Mouse (Mus musculus): Measurements from ENCODE around the gene Zfp605. TPM values are rescaled to one million over a fixed set of nuclear protein-coding genes. Genes with fewer than 3 reads are reported as not detected.
"Not testable (repeated sequence)": the region's sequence is repeated elsewhere in the genome, so short reads cannot be mapped to it uniquely, and the experiment has no call there.

Zfp605 gene
- polyA plus RNA-seq (2012; rRNA removed), result 0.49 and 0.74 TPM in 2 replicates

GRCm38 (mm10) chr5:110109991-110110441 lies at the start of gene Zfp605:
TSS of gene Zfp605 (plus strand) at chr5:110110092.
- TF ChIP-seq CTCF (conservative IDR thresholded peaks at IDR 0.05; ENCODE audit: insufficient read depth, insufficient read length, low read depth, low read length) (0 out of 2 replicates have a peak, but pooled peaks have one; percentile 8), POLR2A (IDR thresholded peaks at IDR 0.05; ENCODE audit: low read depth, low read length) (no peak)
- WGBS, result under 1% methylated on average over 12 of the region's 12 CpGs

DNA sequence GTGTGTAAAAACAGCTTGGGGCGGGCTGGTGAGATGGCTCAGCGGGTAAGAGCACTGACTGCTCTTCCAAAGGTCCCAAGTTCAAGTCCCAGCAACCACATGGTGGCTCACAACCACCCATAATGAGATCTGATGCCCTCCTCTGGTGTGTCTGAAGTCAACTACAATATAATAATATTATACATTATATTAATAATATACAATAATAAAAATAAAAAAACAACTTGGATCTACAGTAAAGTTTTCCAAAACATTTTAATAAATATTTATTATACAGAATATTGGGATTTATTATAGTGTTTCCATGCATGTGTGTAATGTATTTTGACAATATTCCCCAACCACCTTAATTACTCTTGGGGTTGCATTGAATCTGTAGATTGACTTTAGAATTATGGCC lies 37.5 kb upstream of the Zfp605 start, which contains the start of gene Gm17655:
Gm17655 (minus strand) TSS at position 101 of the 400 bp plus-strand sequence.
- not testable (repeated sequence) for H3K4me1 ChIP-seq (ENCODE audit: control insufficient read depth, insufficient read depth, low read length); DNase-seq; H3K27me3 ChIP-seq (replicated peaks; ENCODE audit: control insufficient read depth, insufficient read depth, low read length); H3K27ac ChIP-seq (ENCODE audit: insufficient read depth, low read depth, low read length); H3K36me3 ChIP-seq (ENCODE audit: control insufficient read depth, insufficient read depth, low read length); H3K4me3 ChIP-seq (ENCODE audit: insufficient read depth, low read depth, low read length)
- WGBS, result 84% methylated on average over 2 of the region's 2 CpGs

More at GRCm38 (mm10) chr5:110109991-110110441, at the start of gene Zfp605:
- H3K27ac ChIP-seq (ENCODE audit: insufficient read depth, low read depth, low read length), result peak within 1 kb of the TSS; percentile 90
- H3K27me3 ChIP-seq (replicated peaks; ENCODE audit: control insufficient read depth, insufficient read depth, low read length), result no peaks in the 10 kb centered on the region
- H3K4me1 ChIP-seq (ENCODE audit: control insufficient read depth, insufficient read depth, low read length), result no peaks in the 10 kb centered on the region
- peak; percentile 93 for DNase-seq
- H3K4me3 ChIP-seq (ENCODE audit: insufficient read depth, low read depth, low read length), result peak within 1 kb of the TSS; percentile 68
- peaks cover 1% of the 10 kb centered on the region; the same call in 1 of the 2 replicates for H3K36me3 ChIP-seq (ENCODE audit: control insufficient read depth, insufficient read depth, low read length)

DNA sequence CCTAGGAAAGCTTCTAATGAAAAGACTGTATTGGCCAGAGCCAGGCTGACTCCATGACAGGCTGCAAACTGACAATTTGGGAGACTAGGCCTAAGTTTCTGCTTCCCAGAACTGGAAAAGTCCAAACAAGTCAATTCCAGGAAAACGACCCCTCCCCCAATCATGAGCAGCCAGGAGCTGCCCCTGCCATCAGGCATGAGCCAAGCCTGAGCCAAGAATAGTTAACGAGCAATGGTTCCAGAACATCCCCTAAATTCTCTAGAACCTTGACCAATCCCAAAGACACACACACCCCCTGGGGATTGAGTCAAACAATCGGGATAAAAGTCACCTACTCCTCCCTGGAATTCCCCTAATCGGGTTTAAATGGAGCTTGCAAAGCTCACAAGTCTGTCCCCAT lies 26.9 kb upstream of the Zfp605 start:
- Histone ChIP-seq H3K4me3 (ENCODE audit: insufficient read depth, low read depth, low read length) (no peak overlapping the region), H3K27me3 (replicated peaks; ENCODE audit: control insufficient read depth, insufficient read depth, low read length) (no peaks in the 10 kb centered on the region), H3K36me3 (ENCODE audit: control insufficient read depth, insufficient read depth, low read length) (no peaks in the 10 kb centered on the region), H3K4me1 (ENCODE audit: control insufficient read depth, insufficient read depth, low read length) (no peaks in the 10 kb centered on the region), H3K27ac (ENCODE audit: insufficient read depth, low read depth, low read length) (no peak overlapping the region)
- TF ChIP-seq CTCF (conservative IDR thresholded peaks at IDR 0.05; ENCODE audit: insufficient read depth, insufficient read length, low read depth, low read length) (no peak), POLR2A (IDR thresholded peaks at IDR 0.05; ENCODE audit: low read depth, low read length) (no peak)
- 80% methylated on average over 4 of the region's 4 CpGs for WGBS
- no peak for DNase-seq

- no peak for TF ChIP-seq POLR2A (IDR thresholded peaks at IDR 0.05; ENCODE audit: low read depth, low read length)
- no peaks in the 10 kb centered on the region for H3K4me1 ChIP-seq (ENCODE audit: control insufficient read depth, insufficient read depth, low read length)
- 39% methylated on average over 14 of the region's 14 CpGs for WGBS
- no peaks in the 10 kb centered on the region for H3K36me3 ChIP-seq (ENCODE audit: control insufficient read depth, insufficient read depth, low read length)
- H3K27me3 ChIP-seq (replicated peaks; ENCODE audit: control insufficient read depth, insufficient read depth, low read length), result no peaks in the 10 kb centered on the region
- no peak overlapping the region for H3K4me3 ChIP-seq (ENCODE audit: insufficient read depth, low read depth, low read length)
- no peak for DNase-seq
- H3K27ac ChIP-seq (ENCODE audit: insufficient read depth, low read depth, low read length), result no peak overlapping the region
Measured at GRCm38 (mm10) chr5:110086161-110086866, 23.6 kb upstream of the Zfp605 start.

- WGBS, result 42% methylated on average over 2 of the region's 2 CpGs
- Histone ChIP-seq H3K4me1 (ENCODE audit: control insufficient read depth, insufficient read depth, low read length) (no peaks in the 10 kb centered on the region), H3K36me3 (ENCODE audit: control insufficient read depth, insufficient read depth, low read length) (no peaks in the 10 kb centered on the region), H3K27me3 (replicated peaks; ENCODE audit: control insufficient read depth, insufficient read depth, low read length) (no peaks in the 10 kb centered on the region), H3K27ac (ENCODE audit: insufficient read depth, low read depth, low read length) (no peak overlapping the region), H3K4me3 (ENCODE audit: insufficient read depth, low read depth, low read length) (no peak overlapping the region)
- TF ChIP-seq POLR2A (IDR thresholded peaks at IDR 0.05; ENCODE audit: low read depth, low read length) (no peak), CTCF (conservative IDR thresholded peaks at IDR 0.05; ENCODE audit: insufficient read depth, insufficient read length, low read depth, low read length) (no peak)
- DNase-seq, result no peak
Measured at GRCm38 (mm10) chr5:110091546-110091945, 18.3 kb upstream of the Zfp605 start.

DNA sequence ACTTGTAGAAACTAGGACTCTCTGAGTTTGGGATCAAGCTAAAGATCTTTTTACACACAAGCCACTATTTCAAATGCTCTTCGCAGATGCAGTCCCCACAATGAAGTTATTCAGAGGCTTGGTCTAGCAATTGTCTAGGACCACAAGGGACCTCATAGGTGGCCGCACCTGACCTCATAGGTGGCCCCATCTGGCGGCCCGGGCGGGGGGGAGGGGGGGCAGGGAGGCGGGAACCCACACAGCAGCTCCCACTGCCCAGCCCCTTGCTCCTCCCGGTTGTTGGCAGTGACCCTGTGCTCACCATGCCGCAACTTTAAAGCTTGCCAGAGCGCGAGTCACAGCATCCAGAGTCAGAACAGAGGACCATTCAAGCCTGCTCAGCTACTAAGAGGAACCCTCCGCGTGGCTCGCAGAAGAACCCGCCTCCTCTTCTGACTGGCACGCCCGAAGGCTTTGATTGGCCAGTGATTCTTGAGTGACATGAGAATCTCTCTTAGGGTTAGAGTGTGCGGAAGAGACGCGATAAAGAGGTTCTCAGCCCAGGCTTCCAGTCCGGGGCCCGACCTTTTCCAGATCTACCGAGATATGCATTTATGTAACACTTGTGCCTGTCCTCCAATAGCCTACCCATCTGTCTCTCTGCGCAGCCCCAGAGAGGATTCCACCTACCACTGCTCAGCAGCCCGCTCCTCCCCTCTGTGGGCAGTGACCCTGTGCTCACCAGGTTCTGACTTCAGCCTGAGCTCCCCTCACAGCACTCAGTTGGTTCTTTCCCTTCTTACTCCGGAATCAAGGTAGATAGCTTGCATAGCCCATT lies 15.7 kb upstream of the Zfp605 start, which contains the start of gene Gm35315:
Gm35315 (minus strand) TSS at position 391 of the 817 bp plus-strand sequence.
- Histone ChIP-seq H3K27ac (ENCODE audit: insufficient read depth, low read depth, low read length) (peak within 1 kb of the TSS; percentile 30), H3K4me1 (ENCODE audit: control insufficient read depth, insufficient read depth, low read length) (no peaks in the 10 kb centered on the region), H3K36me3 (ENCODE audit: control insufficient read depth, insufficient read depth, low read length) (no peaks in the 10 kb centered on the region), H3K27me3 (replicated peaks; ENCODE audit: control insufficient read depth, insufficient read depth, low read length) (no peaks in the 10 kb centered on the region), H3K4me3 (ENCODE audit: insufficient read depth, low read depth, low read length) (peak within 1 kb of the TSS; percentile 63)
- 2% methylated on average over 25 of the region's 25 CpGs for WGBS
- peak; percentile 94 for DNase-seq
- TF ChIP-seq CTCF (conservative IDR thresholded peaks at IDR 0.05; ENCODE audit: insufficient read depth, insufficient read length, low read depth, low read length), result no peak
- no peak for TF ChIP-seq POLR2A (IDR thresholded peaks at IDR 0.05; ENCODE audit: low read depth, low read length)

DNA sequence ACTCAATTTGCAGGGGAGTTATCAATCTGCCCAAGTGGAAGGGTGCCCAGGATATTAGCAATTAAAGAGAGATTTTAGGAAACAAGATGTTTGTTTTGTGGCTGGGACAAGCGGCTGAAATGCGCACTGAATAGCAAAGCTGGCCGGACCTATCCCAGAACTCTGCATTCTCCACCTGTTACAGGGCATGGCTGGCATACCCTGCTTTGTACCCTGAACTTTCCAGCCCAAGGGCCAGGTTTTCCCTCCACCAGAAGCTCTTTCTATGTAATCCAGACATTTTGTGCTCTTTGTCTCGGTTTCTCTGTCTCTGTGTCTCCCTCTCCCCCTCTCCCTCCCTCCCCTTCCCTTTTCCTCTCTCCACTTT lies 15.1 kb upstream of the Zfp605 start:
- Histone ChIP-seq H3K4me1 (ENCODE audit: control insufficient read depth, insufficient read depth, low read length) (no peaks in the 10 kb centered on the region), H3K4me3 (ENCODE audit: insufficient read depth, low read depth, low read length) (peak overlapping the region; percentile 63), H3K27me3 (replicated peaks; ENCODE audit: control insufficient read depth, insufficient read depth, low read length) (no peaks in the 10 kb centered on the region), H3K27ac (ENCODE audit: insufficient read depth, low read depth, low read length) (peak overlapping the region; percentile 30), H3K36me3 (ENCODE audit: control insufficient read depth, insufficient read depth, low read length) (no peaks in the 10 kb centered on the region)
- WGBS, result 4% methylated on average over 4 of the region's 4 CpGs
- DNase-seq, result no peak
- TF ChIP-seq CTCF (conservative IDR thresholded peaks at IDR 0.05; ENCODE audit: insufficient read depth, insufficient read length, low read depth, low read length) (no peak), POLR2A (IDR thresholded peaks at IDR 0.05; ENCODE audit: low read depth, low read length) (no peak)

Data from kidney, adult 2 months (tissue).